Mouse (Mus musculus) thymus, postnatal 36 days (tissue): ENCODE measurements around the gene Pbx2.

Experiments
- DNase-seq, 2 experiments: peaks; one replicate each; pipeline ENCODE4 v3.0.0; 2022; ENCODE audit warnings: mixed read lengths in 2 of 2

Pbx2 gene

GRCm38 (mm10) chr17:34604511-34605237 is 13.6 kb downstream of the Pbx2 start:
- peak in 1 of 2 experiments; percentile 5 for DNase-seq

GRCm38 (mm10) chr17:34605609-34606008 is 14.5 kb downstream of the Pbx2 start:
- peak; percentile 97 for DNase-seq

- peak in 1 of 2 experiments; percentile 25 for DNase-seq
Measured at GRCm38 (mm10) chr17:34606186-34607039, 15.3 kb downstream of the Pbx2 start.

- DNase-seq, result no peak
Measured at GRCm38 (mm10) chr17:34607997-34608396, 16.9 kb downstream of the Pbx2 start.

- no peak for DNase-seq
Measured at GRCm38 (mm10) chr17:34611050-34611449, 20.0 kb downstream of the Pbx2 start.

- DNase-seq, result no peak
Measured at GRCm38 (mm10) chr17:34613054-34613645, 22.1 kb downstream of the Pbx2 start.

- no peak for DNase-seq
Measured at GRCm38 (mm10) chr17:34613830-34614229, 22.8 kb downstream of the Pbx2 start.

- no peak for DNase-seq
Measured at GRCm38 (mm10) chr17:34615871-34616270, 24.8 kb downstream of the Pbx2 start, which contains the start of gene Egfl8. Gene Egfl8, minus strand, starts transcription at chr17:34615971.

- DNase-seq, result peak; percentile 79 to 83
Measured at GRCm38 (mm10) chr17:34618999-34619398, 27.9 kb downstream of the Pbx2 start.

GRCm38 (mm10) chr17:34621006-34621405 is 29.9 kb downstream of the Pbx2 start:
- DNase-seq, result no peak

GRCm38 (mm10) chr17:34623161-34623560 is 32.1 kb downstream of the Pbx2 start:
- DNase-seq, result no peak

GRCm38 (mm10) chr17:34624981-34625380 is 33.9 kb downstream of the Pbx2 start:
- no peak for DNase-seq

GRCm38 (mm10) chr17:34626062-34626772 is 35.2 kb downstream of the Pbx2 start:
- DNase-seq, result no peak

- DNase-seq, result peak; percentile 61 to 69
Measured at GRCm38 (mm10) chr17:34626773-34627092, 35.7 kb downstream of the Pbx2 start.

- peak; percentile 76 to 86 for DNase-seq
Measured at GRCm38 (mm10) chr17:34627093-34627942, 36.3 kb downstream of the Pbx2 start.

GRCm38 (mm10) chr17:34627943-34628643 is 37.0 kb downstream of the Pbx2 start, which contains the start of gene Ppt2:
Gene Ppt2, minus strand, starts transcription at chr17:34628510.
- peak; percentile 69 to 74 for DNase-seq

- peak; percentile 49 to 56 for DNase-seq
Measured at GRCm38 (mm10) chr17:34628644-34628967, 37.5 kb downstream of the Pbx2 start.

GRCm38 (mm10) chr17:34629221-34629751 is 38.2 kb downstream of the Pbx2 start, which contains the start of gene Prrt1:
Gene Prrt1, plus strand, starts transcription at chr17:34629533.
- DNase-seq, result peak; percentile 57 to 71

GRCm38 (mm10) chr17:34629796-34630603 is 38.9 kb downstream of the Pbx2 start:
- peak; percentile 75 to 88 for DNase-seq

GRCm38 (mm10) chr17:34630761-34631301 is 39.8 kb downstream of the Pbx2 start:
- peak; percentile 74 to 83 for DNase-seq
